Mouse (Mus musculus) limb, embryonic 12.5 days (tissue): ENCODE measurements around the gene Acot11. TPM values are rescaled to one million over a fixed set of nuclear protein-coding genes. Genes with fewer than 3 reads are reported as not detected.

Experiments
- ATAC-seq: fragments of 200-750 bp; cut with Nextera tagmentation; 2 replicates; pipeline ENCODE4 v1.8.0; 2017; ENCODE audit warnings: low read depth, moderate TSS enrichment; ENCODE audit not compliant: insufficient number of reproducible peaks, insufficient read depth, low FRiP score, low TSS enrichment
- H3K27ac ChIP-seq: fragments of 300-500 bp; sonication (generic); 2 replicates; pipeline ENCODE4 v1.5.1; 2016; ENCODE audit warnings: mild to moderate bottlenecking, moderate library complexity
- H3K27me3 ChIP-seq: fragments of 300-500 bp; sonication (generic); 2 replicates; pipeline ENCODE4 v1.6.1; 2016; ENCODE audit warnings: mild to moderate bottlenecking, moderate library complexity
- H3K36me3 ChIP-seq: fragments of 300-500 bp; sonication (generic); 2 replicates; pipeline ENCODE4 v1.6.1; 2016; ENCODE audit warnings: mild to moderate bottlenecking, moderate library complexity
- H3K4me1 ChIP-seq: fragments of 300-500 bp; sonication (generic); replicated peaks from 2 replicates; pipeline ENCODE4 v1.6.1; 2016
- H3K4me2 ChIP-seq: fragments of 300-500 bp; sonication (generic); 2 replicates; pipeline ENCODE4 v1.6.1; 2016; ENCODE audit warnings: mild to moderate bottlenecking, moderate library complexity
- H3K4me3 ChIP-seq: fragments of 300-500 bp; sonication (generic); replicated peaks from 2 replicates; pipeline ENCODE4 v1.5.1; 2016; ENCODE audit warnings: mild to moderate bottlenecking
- H3K9ac ChIP-seq: fragments of 300-500 bp; sonication (generic); replicated peaks from 2 replicates; pipeline ENCODE4 v1.6.1; 2016; ENCODE audit warnings: mild to moderate bottlenecking, moderate library complexity
- H3K9me3 ChIP-seq: fragments of 300-500 bp; sonication (generic); 2 replicates; pipeline ENCODE4 v1.6.1; 2016; ENCODE audit warnings: mild to moderate bottlenecking, moderate library complexity
- WGBS: fragments of 180-500 bp; shearing (Covaris S2); methylation state at CpG from one replicate; pipeline ENCODE4 v1.1.7; 2016; 5-methylcytosine and 5-hydroxymethylcytosine counted together
- polyA plus RNA-seq: library from polyadenylated mRNA; unstranded; fragments of >200 nt; fragmentation: Nextera tagmentation; extraction: Ambion mirVana; gene quantifications from 2 replicates; pipeline ENCODE4 v1.2.1, GENCODE M21; 2016

The Acot11 gene
- 4.6 and 6.8 TPM in 2 replicates for polyA plus RNA-seq

- Histone ChIP-seq H3K9ac (peak within 1 kb of the TSS; percentile 35), H3K27ac (no peak within 1 kb of the TSS), H3K36me3 (no peaks in the 10 kb centered on the region), H3K4me3 (peak within 1 kb of the TSS; percentile 29), H3K4me2 (peak within 1 kb of the TSS; percentile 56), H3K4me1 (peaks cover 16% of the 10 kb centered on the region), H3K9me3 (no peaks in the 10 kb centered on the region), H3K27me3 (peaks cover 7% of the 10 kb centered on the region)
- ATAC-seq: no peak
- 2% methylated on average over 23 of the region's 23 CpGs for WGBS
These were observed at the start of gene Acot11 for GRCm38 (mm10) chr4:106804910-106805274. TSS of gene Acot11 (minus strand) at chr4:106804998.

GRCm38 (mm10) chr4:106848290-106849092 lies 43.7 kb upstream of the Acot11 start:
- Histone ChIP-seq H3K9ac (peak overlapping the region; percentile 51; the same call in 1 of the 2 replicates), H3K9me3 (no peaks in the 10 kb centered on the region), H3K4me3 (peak overlapping the region; percentile 24), H3K36me3 (no peaks in the 10 kb centered on the region), H3K4me1 (peaks cover 37% of the 10 kb centered on the region), H3K27me3 (no peaks in the 10 kb centered on the region), H3K27ac (peak overlapping the region; percentile 97), H3K4me2 (peak overlapping the region; percentile 50)
- ATAC-seq: peak; percentile 21; the same call in 1 of the 2 replicates
- 45% methylated on average over 12 of the region's 12 CpGs for WGBS

- Histone ChIP-seq H3K4me2 (peak overlapping the region; percentile 50), H3K36me3 (no peaks in the 10 kb centered on the region), H3K27ac (peak overlapping the region; percentile 97), H3K4me3 (peak overlapping the region; percentile 24), H3K9ac (peak overlapping the region; percentile 51; the same call in 1 of the 2 replicates), H3K9me3 (no peaks in the 10 kb centered on the region), H3K4me1 (peaks cover 41% of the 10 kb centered on the region), H3K27me3 (no peaks in the 10 kb centered on the region)
- WGBS: 3% methylated on average over 9 of the region's 9 CpGs
- ATAC-seq: peak; percentile 92
These were observed 42.9 kb upstream of the Acot11 start for GRCm38 (mm10) chr4:106847591-106848289.

- Histone ChIP-seq H3K9me3 (no peaks in the 10 kb centered on the region), H3K4me2 (no peak overlapping the region), H3K27me3 (no peaks in the 10 kb centered on the region), H3K9ac (peak overlapping the region; percentile 35; the same call in 1 of the 2 replicates), H3K4me1 (peaks cover 70% of the 10 kb centered on the region), H3K36me3 (no peaks in the 10 kb centered on the region), H3K27ac (peak overlapping the region; percentile 99), H3K4me3 (no peak overlapping the region)
- no peak for ATAC-seq
- 50% methylated on average over 8 of the region's 8 CpGs for WGBS
These were observed 37.8 kb upstream of the Acot11 start for GRCm38 (mm10) chr4:106842561-106842960.

GRCm38 (mm10) chr4:106841856-106842255 lies 37.1 kb upstream of the Acot11 start:
- no peak overlapping the region for H3K9ac ChIP-seq
- H3K4me2 ChIP-seq: peak overlapping the region; percentile 96; the same call in 1 of the 2 replicates
- WGBS: 49% methylated on average over 7 of the region's 7 CpGs
- peaks cover 70% of the 10 kb centered on the region for H3K4me1 ChIP-seq
- no peaks in the 10 kb centered on the region for H3K27me3 ChIP-seq
- no peaks in the 10 kb centered on the region for H3K36me3 ChIP-seq
- H3K9me3 ChIP-seq: no peaks in the 10 kb centered on the region
- H3K27ac ChIP-seq: peak overlapping the region; percentile 99
- ATAC-seq: no peak
- H3K4me3 ChIP-seq: no peak overlapping the region

GRCm38 (mm10) chr4:106841303-106841702 lies 36.5 kb upstream of the Acot11 start:
- WGBS: 10% methylated on average over 7 of the region's 7 CpGs
- Histone ChIP-seq H3K9ac (no peak overlapping the region), H3K36me3 (no peaks in the 10 kb centered on the region), H3K4me2 (peak overlapping the region; percentile 96), H3K27ac (peak overlapping the region; percentile 99), H3K4me3 (no peak overlapping the region), H3K4me1 (peaks cover 70% of the 10 kb centered on the region), H3K27me3 (no peaks in the 10 kb centered on the region), H3K9me3 (no peaks in the 10 kb centered on the region)
- no peak for ATAC-seq

GRCm38 (mm10) chr4:106840651-106841145 lies 35.9 kb upstream of the Acot11 start:
- ATAC-seq: no peak
- Histone ChIP-seq H3K9ac (peak overlapping the region; percentile 74; the same call in 1 of the 2 replicates), H3K4me3 (peak overlapping the region; percentile 51), H3K36me3 (no peaks in the 10 kb centered on the region), H3K4me2 (peak overlapping the region; percentile 96), H3K4me1 (peaks cover 75% of the 10 kb centered on the region), H3K27me3 (no peaks in the 10 kb centered on the region), H3K9me3 (no peaks in the 10 kb centered on the region), H3K27ac (peak overlapping the region; percentile 99)
- WGBS: 20% methylated on average over 6 of the region's 6 CpGs

- no peaks in the 10 kb centered on the region for H3K27me3 ChIP-seq
- H3K4me2 ChIP-seq: peak overlapping the region; percentile 96
- peak overlapping the region; percentile 99 for H3K27ac ChIP-seq
- peak overlapping the region; percentile 74 for H3K9ac ChIP-seq
- no peaks in the 10 kb centered on the region for H3K9me3 ChIP-seq
- peak; percentile 14; the same call in 1 of the 2 replicates for ATAC-seq
- peaks cover 75% of the 10 kb centered on the region for H3K4me1 ChIP-seq
- no peaks in the 10 kb centered on the region for H3K36me3 ChIP-seq
- WGBS: under 1% methylated on average over 40 of the region's 51 CpGs
- peak overlapping the region; percentile 51 for H3K4me3 ChIP-seq
These were observed 35.3 kb upstream of the Acot11 start for GRCm38 (mm10) chr4:106839964-106840611.

- no peaks in the 10 kb centered on the region for H3K27me3 ChIP-seq
These were observed 34.5 kb upstream of the Acot11 start for GRCm38 (mm10) chr4:106839254-106839834.

GRCm38 (mm10) chr4:106838548-106839253 lies 33.9 kb upstream of the Acot11 start:
- no peaks in the 10 kb centered on the region for H3K9me3 ChIP-seq
- peak overlapping the region; percentile 96 for H3K4me2 ChIP-seq
- peak overlapping the region; percentile 51 for H3K4me3 ChIP-seq
- H3K27me3 ChIP-seq: no peaks in the 10 kb centered on the region
- peak overlapping the region; percentile 74 for H3K9ac ChIP-seq
- H3K36me3 ChIP-seq: no peaks in the 10 kb centered on the region
- ATAC-seq: peak; percentile 80
- H3K27ac ChIP-seq: peak overlapping the region; percentile 99
- WGBS: 3% methylated on average over 35 of the region's 36 CpGs
- peaks cover 70% of the 10 kb centered on the region for H3K4me1 ChIP-seq

More at GRCm38 (mm10) chr4:106839254-106839834, 34.5 kb upstream of the Acot11 start:
- H3K9ac ChIP-seq: peak overlapping the region; percentile 74
- H3K4me1 ChIP-seq: peaks cover 75% of the 10 kb centered on the region
- H3K4me3 ChIP-seq: peak overlapping the region; percentile 51
- no peaks in the 10 kb centered on the region for H3K9me3 ChIP-seq
- no peaks in the 10 kb centered on the region for H3K36me3 ChIP-seq
- H3K27ac ChIP-seq: peak overlapping the region; percentile 99
- WGBS: under 1% methylated on average over 32 of the region's 32 CpGs
- H3K4me2 ChIP-seq: peak overlapping the region; percentile 96
- ATAC-seq: no peak; the same call in none of the 2 replicates
